Mouse (Mus musculus) hindlimb bud, embryonic 11.5 days (tissue): Measurements from ENCODE around the gene Pkmyt1.

ENCODE experiments used
- DNase-seq: peaks from one replicate; pipeline ENCODE4 v3.0.0-alpha.2; 2012; ENCODE audit warnings: low read depth, low spot score; ENCODE audit errors: extremely low spot score

Pkmyt1 gene

DNA sequence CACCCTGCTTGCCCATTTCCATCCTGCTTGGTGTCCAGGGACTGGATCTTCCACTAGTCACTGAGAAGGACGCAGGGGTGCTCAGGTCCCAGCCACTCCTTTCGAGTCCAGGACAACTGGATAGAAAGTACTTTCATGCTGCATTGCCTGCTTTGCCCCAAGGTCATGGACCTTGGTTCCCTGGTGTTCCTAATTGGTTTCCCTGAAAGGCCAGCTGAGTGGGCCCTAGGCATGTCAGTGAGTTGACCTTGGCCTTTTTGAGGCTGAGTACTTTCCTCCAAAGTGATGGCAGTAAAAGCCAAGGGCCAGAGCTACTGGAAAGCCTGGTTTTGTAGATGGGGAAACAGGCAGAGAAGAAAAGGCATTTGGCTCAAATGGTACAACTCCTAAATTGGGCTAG lies 4.2 kb upstream of the Pkmyt1 start:
- DNase-seq = no peak

DNA sequence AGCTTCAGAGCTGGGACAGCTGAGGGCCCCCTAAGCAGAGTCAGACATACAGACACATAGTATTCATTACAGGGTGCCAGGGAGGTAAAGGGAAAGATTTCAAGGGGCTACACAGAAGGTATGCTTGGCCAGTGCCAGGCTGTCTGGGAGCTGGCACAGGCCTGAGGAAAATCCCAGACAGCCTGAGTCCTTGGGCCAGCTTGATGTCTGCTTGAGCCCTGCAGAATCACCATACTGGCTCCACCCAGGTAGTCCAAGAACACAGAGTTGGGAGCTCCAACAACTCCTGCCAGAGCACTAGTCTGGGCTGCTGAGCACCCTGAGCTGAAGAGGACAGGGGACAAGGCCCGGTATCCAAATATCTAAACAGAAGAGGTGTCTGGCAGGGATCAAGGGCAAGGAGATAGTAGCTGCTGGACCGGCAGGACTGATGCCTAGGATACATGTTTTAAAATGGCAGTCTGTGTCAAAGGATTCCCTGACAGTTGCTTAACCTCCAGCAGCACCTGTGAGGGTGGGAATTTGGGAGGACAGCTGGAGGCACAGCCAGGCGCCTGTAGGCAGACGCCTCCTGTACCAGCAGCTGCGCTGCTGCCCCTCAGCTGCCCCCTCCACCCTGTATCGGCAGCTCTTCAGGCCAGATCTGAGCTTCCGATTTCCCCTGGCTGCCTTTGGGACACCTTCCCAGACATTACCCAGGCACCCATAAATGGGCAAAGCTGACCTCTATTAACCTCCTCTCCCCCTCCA lies 3.6 kb upstream of the Pkmyt1 start, which contains the start of gene 1520401A03Rik:
TSS of gene 1520401A03Rik (minus strand) at position 408 of the 750 bp plus-strand sequence.
- DNase-seq = no peak

DNA sequence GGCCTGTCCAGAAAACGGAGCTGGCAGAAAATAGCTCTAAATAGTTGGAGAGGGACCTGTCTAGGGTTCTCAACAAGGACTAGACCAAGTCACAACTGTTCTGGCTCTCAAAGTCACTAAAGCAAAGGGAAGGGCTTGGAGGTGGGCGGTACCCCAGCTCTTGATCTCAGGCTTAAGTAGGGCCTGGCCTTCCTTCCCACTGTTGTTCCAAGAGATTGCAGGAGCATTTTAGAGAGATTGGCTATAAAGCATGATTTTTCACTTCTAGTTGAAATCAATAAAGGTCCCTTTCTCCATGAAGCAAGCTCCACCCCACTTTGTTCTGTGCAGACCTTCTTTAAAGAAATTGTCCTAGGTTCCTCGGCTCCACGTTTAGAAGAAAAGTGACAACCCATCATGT lies 659 bp upstream of the Pkmyt1 start:
- DNase-seq = no peak

DNA sequence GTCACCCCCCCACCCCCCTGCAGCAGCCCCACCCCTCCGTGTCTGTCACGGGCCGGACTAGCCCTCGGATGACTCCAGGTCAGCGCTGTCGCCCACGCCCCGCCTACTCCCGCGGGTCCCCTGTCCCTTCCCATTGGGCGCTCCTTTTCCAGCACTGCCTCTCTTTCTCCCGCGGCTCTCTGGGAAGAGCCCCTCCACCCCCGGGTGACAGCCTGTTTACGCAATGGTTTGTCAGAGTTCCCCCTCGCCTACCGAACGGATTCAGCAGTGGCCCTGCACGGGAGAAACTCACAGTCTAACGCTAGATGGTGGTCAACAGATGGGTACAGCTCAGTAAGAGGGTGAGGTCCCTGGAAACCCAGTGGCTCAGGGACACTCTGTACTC lies 614 bp downstream of the Pkmyt1 start:
- no peak for DNase-seq

DNA sequence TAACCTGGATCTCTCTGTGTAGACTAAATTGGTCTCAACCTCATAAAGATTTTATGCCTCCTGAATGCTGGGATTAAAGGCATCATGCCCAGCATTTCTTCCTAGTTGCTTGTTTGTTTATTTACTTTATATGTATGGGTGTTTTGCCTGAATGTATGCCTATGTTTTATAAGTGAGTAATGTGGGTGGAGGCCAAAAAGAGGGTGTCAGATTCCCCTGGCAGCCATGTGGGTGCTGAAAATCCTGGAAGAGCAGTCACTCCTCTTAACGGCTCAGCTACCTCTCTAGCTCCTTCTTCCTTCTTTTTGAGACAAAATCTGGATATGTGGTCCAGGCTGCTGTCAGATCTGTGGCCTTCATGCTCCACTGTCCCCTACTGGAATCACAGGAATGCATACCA lies 4.3 kb downstream of the Pkmyt1 start:
- no peak for DNase-seq

DNA sequence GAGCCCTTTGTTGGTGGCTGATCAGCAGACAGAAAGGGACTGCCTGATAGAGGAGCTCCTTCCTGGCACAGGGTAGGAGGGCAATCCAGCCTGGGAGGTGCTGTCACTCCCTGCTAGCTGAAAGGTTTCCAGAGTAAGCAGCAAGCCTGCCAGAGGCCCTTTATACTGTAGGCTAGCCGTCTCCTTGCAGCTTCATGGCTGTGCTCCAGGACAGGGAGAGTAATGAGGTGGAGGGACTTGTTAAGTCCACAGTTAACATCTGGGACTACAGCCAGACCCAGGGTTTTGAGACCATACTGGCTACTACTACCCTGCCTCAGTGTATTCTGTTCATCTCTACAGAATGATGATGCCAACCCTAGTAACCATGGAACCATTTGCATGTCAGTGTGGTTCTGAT lies 8.2 kb downstream of the Pkmyt1 start:
- DNase-seq = no peak

DNA sequence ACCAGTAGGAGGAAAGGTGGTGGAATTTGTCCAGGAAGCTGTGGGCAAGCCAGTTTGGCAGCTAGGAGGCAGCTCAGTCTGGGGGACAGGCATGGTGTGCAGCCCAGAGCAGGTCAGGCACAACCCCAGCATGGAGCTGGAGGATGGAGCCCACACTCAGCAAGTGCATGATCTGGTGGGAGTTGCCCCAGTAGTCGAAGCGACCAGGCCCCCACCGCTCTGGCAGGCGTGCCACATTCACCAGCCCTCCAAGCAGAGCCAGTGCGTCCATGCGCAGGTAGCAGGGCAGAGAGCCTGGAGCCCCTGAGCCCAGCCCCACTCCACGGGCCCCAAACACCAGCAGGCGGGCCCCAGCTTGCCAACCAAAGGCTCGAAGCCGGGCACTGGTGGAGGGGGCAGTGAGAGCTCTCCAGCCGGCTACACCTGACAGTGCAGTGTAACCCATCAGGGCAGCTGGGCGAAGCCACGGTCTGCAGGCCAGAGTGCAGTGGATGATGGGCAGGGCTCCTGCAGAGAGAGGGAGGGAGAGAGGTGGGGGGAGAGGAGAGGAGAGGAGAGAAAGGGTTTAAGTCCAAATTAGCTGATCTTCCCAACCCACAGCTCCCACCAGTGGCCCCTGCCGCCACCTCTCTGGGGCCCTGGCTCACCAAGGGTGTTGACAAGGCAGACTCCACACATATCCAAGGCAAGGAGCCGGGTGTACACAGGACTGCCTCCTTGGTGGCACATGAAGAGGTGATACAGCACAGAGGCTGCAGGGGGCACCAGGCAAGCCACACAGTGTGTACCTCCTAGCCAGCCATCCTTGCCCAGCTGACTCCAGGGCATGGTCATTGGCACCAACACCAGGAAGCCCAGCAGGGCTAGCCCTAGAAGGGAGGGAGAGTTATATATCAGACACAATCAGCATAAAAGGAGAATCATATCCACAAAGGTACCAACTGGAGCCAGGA lies 11.6 kb downstream of the Pkmyt1 start:
- DNase-seq = no peak

DNA sequence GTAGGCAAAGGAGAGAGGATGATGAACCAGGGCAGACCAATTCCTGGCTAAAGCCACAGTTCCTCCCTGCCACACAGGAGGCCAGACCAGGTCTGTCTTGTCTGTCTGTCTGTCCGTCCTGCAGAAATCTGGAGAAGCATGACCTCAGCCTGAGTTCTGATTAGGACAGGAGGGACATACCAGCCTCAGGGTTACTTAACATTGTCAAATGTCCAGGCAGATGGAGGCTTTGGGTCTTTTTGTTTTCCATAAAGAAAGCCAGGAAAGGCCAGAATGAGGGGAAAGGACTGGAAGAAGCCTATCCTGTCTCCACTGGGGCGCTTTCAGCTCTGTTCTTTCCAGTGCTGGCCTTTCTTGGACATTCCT lies 12.7 kb downstream of the Pkmyt1 start:
- DNase-seq = no peak

DNA sequence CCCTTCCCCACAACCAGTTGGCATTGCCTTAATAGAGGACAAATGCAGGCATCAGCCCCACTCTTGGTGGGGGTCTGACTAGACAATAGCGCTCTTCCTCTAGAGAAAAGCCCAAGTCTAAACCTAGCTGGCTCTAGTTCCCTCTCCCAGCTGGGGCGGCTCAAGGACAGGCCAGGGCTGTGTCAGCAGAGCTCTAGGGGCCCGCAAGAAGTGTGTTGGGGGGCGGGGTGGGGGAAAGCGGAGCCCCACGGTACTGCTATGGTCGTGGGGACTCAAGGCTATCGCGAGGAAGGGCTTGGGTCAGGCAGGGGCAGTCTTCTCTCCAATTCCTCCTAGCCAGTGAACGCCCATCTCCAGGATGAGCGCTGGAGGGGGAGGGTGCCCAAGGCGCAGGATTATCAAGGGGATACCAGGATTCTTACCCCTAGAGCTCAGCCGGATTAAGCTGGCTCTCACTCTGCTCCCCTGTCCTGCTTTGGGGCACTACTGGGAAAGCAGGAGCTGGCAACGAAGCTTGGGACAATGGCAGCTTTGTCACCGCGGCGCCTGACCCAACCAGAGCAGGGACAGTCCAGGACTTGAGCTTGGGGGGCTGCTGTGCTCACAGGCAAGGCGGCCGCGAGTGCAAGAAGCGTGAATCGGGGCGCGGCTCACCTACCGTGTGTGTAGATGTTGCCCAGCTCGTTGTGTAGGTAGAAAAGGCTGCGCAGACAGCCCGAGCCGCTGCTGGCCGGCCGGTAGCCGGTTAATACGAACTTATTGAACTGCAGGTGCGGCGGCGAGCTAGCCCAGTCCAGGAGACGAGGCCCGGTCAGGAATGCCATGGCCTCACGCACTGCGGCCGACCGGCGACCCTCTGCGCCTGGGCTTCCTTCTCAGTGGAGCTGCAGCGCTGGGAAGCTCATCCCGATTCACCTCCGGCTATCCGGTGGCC lies 13.3 kb downstream of the Pkmyt1 start:
- no peak for DNase-seq

DNA sequence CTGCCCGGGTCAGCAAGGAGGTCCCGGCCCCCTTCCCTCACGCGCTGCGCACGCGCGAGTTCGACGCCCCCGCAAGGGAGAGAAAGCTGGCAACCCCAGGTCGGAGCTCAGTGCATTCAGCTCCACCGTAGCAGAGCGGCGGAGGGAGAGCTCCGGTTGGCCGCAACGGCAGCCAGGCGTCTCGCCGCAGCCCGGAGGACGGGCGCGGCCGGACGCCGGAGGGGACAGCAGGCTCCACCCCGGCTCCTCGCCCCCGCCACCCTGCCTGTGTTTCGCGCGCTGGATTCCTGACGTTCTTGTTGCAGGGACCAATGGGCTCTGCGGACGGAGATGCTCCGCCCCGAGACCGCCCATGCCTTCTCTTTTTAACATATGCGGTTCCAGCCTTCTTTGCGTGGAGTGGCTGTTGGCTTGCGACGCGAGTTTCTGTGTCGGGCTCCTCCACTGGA lies 14.0 kb downstream of the Pkmyt1 start:
- no peak for DNase-seq

DNA sequence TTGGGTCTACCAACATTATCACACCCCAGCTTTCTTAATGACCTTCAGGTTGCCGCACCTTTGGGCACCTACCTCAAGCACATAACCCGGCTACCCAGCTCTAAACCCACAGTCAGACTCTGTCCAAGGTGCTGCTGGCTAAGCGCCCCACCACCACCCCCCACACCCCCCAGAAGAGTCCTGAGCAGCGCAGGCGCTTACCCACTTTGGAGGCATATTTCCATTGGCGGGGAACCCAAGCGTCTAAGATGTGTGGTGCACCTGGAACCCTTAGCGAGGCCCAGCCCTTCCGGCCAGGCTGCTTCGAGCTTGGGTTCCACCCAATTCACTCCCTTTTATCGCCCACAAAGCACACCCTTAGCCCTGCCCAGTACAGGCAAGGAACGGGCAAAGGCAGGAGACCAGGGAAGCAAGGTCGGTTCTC lies 14.5 kb downstream of the Pkmyt1 start, which contains the start of gene Paqr4:
TSS of gene Paqr4 (minus strand) at position 270 of the 424 bp plus-strand sequence.
- no peak for DNase-seq

DNA sequence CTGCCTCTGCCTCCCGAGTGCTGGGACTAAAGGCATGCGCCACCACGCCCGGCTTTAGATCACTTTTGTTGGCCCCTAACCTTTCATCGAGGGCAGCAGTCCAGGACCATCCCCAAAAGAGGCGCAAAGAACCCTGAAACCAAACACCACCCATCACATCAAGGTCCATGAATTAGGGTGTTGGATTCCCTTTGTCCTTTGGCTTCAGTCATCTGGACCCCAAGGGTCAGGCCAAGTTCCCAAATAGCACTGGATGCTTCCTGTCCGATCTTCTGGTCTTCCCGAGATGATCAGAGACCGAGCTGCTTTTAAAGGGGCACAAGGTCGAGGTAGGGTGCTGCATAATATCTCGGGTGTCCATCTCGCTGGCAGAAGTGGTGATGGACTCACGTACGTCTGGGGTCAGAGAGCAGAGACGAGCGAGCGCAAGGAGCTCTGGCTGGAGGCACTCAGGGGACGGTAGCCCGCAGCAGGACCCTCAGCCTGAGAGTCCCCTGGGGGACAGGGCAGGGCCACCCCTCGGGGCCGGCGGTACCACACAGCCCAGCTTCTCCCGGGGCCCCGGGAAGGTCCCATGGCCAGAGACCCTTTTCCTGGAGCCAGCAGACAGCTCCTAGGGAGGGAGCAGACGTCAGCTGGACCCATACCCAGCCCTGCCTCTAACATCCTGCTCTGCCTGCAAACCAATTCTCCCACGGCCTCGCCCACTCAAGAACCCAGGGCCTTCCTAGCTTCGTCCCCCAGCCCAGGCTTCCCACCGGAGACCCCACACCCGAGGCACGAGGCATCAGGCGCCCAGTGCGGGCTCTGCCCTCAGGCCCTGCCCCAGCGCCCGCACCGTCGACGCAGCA lies 15.4 kb downstream of the Pkmyt1 start:
- no peak for DNase-seq

DNA sequence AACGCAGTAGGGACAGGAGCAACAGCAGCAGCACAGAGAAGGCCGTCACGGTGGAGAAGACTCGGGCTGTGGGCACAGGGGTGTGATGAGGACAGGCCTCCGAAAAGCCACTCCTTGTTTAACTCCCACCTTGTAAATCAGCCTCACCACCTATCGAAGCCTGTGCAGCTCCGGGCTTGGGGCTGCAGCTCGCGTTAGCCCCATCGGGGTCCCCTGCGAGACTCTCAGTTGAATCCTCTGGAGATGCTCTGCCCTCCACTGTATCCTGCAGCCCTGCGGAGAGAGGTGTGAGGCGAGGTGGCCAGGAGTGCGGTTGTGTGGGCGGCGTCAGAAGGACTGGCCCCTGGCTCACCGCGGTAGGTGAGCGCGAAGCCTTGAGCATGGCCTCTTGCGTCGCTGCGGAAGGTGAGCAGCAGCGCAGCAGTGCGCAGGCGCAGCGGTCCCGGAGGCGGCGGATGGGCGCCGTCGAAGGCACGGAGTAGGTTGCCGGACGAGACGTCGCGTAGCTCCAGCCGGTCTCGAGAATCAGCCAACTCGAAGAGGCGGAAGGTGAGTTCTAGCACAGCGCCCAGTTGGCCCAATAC lies 16.2 kb downstream of the Pkmyt1 start:
- no peak for DNase-seq

DNA sequence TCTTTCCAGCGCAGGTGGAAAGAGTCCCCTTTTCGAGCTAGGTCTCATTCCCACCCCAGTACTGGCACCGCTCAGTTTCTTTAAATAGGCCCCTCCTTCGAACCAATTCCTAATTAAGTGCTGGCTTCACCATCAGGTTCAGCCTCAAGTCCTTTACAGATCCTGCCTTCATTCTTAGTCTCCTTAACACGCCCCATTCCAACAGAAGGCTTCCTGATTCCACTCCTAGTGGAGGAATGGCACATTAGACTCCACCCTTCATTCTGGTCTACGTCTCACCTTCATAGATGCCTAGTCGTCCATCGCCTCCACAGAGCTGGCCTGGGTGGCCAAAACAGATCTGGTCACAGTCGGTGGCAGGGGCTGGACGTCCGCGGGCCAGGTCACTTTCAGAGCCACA lies 16.8 kb downstream of the Pkmyt1 start:
- no peak for DNase-seq

DNA sequence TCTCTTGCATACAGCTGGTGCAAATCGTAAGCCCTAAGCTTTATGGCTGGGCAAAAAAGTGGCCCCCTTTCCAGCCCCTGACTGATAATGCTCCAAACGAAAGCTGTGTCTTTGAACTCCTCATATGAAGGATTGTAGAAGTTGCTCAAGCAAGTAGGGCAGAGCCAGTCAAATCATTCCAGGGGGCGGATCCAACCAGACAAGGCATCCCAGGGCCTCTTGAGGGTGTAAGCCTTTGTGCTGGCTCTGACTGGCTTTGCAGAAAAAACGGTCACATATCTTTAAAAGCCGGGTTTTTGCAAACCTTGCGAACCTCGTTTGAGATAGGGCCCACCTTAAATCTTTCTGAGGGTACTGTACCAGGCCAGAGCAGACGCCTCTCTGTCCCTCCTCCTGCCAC lies 17.9 kb downstream of the Pkmyt1 start:
- no peak for DNase-seq

DNA sequence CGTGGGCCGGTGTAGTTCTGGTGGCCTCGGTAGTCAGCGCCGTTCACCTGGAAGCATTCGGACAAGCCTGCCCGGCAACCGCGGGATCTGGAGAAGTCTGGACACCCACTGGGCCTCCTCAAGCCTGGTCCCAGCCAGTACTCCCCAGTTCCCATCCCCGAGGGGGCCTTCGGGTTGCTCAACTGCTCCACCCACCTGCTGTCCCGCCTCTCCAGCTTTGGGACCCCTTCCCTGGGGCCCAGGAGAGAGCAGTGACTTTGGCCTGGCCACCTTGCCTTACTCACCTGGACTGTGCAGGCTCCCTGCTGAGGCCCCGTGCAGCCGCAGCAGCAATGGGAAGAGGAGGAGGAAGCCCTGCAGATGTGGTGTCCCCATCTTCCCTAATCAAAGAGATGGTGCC lies 18.5 kb downstream of the Pkmyt1 start:
- no peak for DNase-seq

DNA sequence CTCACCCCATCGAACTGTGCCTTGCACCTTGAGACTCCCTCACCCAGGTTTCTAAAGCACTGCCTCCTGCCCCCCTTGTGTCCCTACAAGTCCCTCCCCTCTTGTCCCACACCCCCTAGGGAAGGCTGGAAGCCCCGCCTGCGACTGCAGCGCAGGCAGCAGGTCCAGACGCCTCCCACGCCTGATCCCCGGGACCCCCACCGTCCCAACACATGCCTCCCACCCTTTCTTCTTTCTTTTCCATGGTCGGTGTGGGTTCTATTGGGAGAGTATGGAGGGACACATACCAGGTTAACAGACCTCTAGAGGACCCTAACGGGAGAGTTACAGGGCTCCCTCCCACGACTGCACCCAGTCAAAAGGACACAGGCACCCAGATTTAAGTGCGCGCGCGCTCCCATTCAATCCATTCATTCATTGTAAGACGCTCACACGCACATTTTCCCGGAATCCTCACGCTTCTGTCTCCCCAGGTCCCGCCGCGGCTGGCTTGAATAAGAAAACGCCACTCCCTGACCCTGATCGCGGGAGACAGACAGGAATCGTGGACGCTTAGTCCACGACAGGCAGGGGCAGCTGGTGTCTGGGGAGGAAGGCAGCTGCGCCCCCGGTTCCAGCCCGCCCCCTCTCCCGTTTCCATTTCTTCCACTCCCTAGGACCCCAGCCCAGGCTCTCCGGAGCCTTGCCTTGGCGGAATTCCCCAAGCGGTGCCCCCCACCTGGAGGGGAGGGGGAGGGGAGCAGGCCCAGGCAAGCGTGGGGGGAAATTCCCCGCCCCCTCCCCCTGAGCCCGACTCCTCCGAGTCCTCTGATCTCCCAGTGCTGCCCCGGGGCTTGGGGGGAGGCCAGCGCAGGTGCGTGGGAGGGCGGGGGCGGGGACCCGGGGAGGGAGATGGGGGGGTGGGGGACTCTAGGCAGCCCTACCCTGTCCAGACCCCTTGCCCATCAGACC lies 19.4 kb downstream of the Pkmyt1 start, which contains the start of gene Kremen2:
TSS of gene Kremen2 (minus strand) at position 533 of the 951 bp plus-strand sequence.
- no peak for DNase-seq

DNA sequence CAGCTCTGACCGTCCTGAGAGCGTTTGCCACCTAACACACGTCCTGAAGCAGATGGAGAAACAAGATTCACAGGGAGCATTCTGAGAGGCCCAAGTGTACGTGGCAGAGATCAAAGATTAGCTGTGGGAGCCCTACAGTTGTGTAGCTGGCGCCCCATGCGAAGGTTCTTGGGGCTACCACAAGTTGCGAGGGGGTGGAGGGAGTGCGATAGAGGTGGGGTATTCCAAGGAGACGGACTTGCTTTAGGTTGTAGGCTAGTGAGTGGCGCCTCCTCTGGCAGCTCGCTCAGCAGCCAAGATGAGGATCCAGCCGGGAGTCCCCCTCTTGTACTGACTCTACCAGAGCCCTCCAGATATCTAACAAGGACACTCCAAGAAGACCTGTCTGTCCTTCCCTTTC lies 20.2 kb downstream of the Pkmyt1 start:
- DNase-seq = no peak
